Mouse (Mus musculus) cerebellum, adult 2 months (tissue): ENCODE data around the gene Cttnbp2.

Source experiments
- CTCF ChIP-seq: fragments of 200-500 bp; IDR thresholded peaks from 2 replicates; pipeline ENCODE4 v1.5.1; 2011; ENCODE audit warnings: low read depth, mild to moderate bottlenecking, control low read depth, low read length, moderate library complexity, borderline replicate concordance; ENCODE audit not compliant: insufficient read depth
- POLR2A ChIP-seq: fragments of 200-500 bp; IDR thresholded peaks from 2 replicates; pipeline ENCODE4 v1.6.1; 2011; ENCODE audit warnings: low read length, control low read depth, borderline replicate concordance; ENCODE audit not compliant: insufficient read depth

DNA sequence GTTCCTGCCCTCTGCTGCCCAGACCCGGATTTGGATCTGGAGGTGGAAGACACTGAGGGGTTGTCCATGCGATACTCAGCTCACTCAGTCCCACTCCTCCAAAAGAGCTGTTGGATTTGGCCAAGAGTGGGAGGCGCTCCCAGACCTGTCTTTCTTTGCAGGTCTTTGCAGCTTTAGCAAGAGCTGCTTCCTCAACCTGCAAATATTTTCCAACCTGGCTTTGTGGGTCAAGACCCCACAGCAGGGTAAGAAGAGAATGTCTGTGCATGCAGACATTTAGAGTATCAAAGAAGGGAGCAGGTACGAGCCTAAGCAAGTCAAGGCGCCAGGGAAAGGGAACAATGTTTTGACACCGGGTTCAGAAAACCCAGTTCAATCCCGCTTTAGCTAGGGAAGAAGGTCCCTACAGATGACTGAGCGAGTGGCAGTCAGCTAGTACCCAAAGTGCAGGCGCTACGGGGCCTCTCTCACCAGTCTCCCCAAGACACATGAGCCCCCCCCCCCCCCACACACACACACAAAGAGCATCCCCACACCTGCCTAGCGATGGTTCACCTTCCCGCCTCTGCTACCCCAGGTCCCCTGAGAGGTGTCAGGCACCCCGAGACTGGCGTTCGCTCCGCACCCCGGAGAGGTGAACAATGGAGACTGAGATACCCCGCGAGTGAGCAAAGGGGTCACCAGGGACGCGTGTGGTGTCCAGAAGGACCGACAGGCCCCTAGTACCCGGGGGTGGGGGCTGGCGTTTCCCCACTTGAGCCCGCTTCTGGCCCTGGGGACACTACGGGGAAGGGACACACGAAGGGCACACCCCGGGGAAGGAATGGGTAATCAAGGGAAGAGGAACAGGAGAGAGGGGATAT is 801 bp downstream of the Cttnbp2 start:
- TF ChIP-seq CTCF = no peak
- TF ChIP-seq POLR2A = no peak
